Mouse (Mus musculus): ENCODE results near the gene Rgs7bp. TPM values are rescaled to one million over a fixed set of nuclear protein-coding genes. Genes with fewer than 3 reads are reported as not detected.

Rgs7bp gene
- polyA plus RNA-seq (2016; fragmentation: Nextera tagmentation; extraction: Ambion mirVana) = 0.65 and 0.69 TPM in 2 replicates

DNA sequence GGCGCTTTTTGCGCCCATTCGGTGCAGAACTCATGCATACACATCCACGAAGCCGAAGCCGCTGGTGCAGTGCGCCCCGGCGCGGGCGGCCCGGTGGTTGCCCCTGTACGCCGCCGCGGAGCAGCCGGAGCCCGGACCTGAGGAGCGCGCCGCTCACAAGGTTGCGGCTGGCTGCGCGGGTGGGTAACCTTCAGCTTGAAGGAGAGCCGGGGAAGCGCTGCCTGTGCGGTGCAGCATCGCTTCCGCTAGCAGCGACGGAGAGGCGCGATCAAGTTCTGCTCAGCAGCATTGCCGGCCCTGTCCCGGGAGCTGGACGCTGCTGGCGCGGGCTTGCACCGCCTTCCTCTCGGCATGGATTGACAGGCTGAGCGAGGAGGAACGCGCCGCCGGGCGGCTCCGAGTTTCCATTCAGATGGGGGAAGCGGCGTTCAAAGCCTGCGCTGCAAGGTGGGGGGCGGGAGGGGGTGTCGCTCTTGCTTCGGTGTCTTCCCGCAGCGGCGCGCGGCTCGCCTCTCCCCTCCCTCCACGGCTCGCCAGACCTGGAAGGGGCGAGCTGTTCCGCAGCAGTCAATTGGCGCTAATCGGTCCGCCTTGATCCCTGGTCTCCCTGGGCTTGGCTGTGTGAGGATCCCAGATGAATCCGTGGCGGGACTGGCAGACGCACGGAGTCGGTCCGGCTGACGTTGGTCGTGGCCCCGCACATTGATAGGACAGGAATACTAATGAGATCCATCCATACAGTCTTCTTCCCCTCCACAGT is at the start of gene Rgs7bp:
Gene Rgs7bp, minus strand, starts transcription at position 750 of the 760 bp plus-strand sequence.
- Histone ChIP-seq H3K27me3 (peaks cover 60% of the 10 kb centered on the region), H3K4me1 (replicated peaks) (peaks cover 12% of the 10 kb centered on the region), H3K36me3 (no peaks in the 10 kb centered on the region), H3K9ac (replicated peaks) (peak within 1 kb of the TSS; percentile 58), H3K4me3 (replicated peaks) (peak within 1 kb of the TSS; percentile 61), H3K4me2 (peak within 1 kb of the TSS; percentile 90), H3K27ac (no peak within 1 kb of the TSS), H3K9me3 (no peaks in the 10 kb centered on the region)
- ATAC-seq (ENCODE audit: insufficient number of reproducible peaks, insufficient read depth, low FRiP score, low TSS enrichment, low read depth) = peak; percentile 84
- WGBS = under 1% methylated on average over 75 of the region's 75 CpGs

DNA sequence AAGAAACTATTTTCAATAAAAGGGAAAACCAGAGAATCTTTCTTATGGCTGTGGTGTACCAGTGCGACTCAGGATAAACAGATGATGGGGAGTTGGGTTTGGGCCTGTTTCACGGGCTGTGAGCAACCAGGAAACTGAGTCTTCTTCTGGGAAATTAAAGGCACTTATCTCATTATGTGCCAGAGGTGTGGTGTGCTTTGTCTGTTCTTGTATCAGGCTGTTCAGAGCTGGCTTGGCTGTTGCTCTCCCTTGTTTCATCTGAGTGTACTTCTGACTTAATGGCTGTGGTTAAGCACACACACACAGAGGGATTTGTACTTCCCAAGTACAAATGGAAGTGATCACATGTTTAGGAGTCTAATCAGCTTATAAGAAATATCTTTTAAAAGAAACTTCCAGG is 49.7 kb upstream of the Rgs7bp start:
- no peak overlapping the region for H3K4me2 ChIP-seq
- no peak for ATAC-seq (ENCODE audit: insufficient number of reproducible peaks, insufficient read depth, low FRiP score, low TSS enrichment, low read depth)
- no peak overlapping the region for H3K9ac ChIP-seq (replicated peaks)
- H3K27ac ChIP-seq = no peak overlapping the region
- 74% methylated on average over 2 of the region's 2 CpGs for WGBS
- H3K27me3 ChIP-seq = no peaks in the 10 kb centered on the region
- no peak overlapping the region for H3K4me3 ChIP-seq (replicated peaks)
- no peaks in the 10 kb centered on the region for H3K4me1 ChIP-seq (replicated peaks)
- H3K36me3 ChIP-seq = no peaks in the 10 kb centered on the region
- no peaks in the 10 kb centered on the region for H3K9me3 ChIP-seq

DNA sequence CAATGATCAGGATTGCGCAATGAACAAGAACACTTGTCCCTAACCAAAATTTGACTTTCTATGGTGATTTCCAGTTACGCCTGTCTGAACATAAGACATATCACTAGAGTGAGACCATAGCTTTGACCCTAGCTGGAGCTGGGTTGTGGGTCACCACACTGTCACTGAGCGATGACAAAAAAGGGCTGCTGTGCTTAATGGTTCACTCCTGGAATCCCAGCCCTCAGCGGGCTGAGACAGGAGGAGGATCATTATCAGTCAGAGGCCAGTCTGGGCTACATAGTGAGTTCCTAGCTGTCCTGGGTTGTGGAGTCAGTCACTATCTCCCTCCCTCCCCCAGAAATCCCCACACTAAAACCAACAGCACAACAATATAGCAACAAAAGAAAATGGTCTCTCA is 46.0 kb upstream of the Rgs7bp start:
- Histone ChIP-seq H3K4me3 (replicated peaks) (no peak overlapping the region), H3K4me1 (replicated peaks) (no peaks in the 10 kb centered on the region), H3K27ac (no peak overlapping the region), H3K9me3 (no peaks in the 10 kb centered on the region), H3K36me3 (no peaks in the 10 kb centered on the region), H3K9ac (replicated peaks) (no peak overlapping the region), H3K4me2 (no peak overlapping the region), H3K27me3 (no peaks in the 10 kb centered on the region)
- no peak for ATAC-seq (ENCODE audit: insufficient number of reproducible peaks, insufficient read depth, low FRiP score, low TSS enrichment, low read depth)
- WGBS = 82% methylated on average over 4 of the region's 4 CpGs

DNA sequence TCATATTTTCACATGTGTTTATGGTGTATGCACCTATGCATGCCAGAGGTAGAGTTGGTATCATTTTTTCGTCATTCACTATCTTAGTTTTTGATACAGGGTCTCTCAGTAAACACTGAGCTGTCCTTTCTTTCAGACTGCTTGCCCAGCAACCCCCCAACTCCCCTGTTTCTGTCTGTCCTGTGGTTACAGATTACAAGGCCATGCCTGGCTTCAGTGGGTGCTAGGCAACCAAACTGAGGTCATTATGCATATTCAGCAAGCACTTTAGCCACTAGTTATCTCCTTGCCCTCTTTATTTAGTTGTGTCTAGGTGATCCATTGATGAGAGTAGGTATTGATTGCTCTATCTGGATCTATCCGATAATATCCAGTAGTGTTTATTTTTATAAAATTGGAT is 41.6 kb upstream of the Rgs7bp start:
- H3K4me1 ChIP-seq (replicated peaks) = no peaks in the 10 kb centered on the region
- 84% methylated on average over 2 of the region's 2 CpGs for WGBS
- no peaks in the 10 kb centered on the region for H3K27me3 ChIP-seq
- no peak overlapping the region for H3K9ac ChIP-seq (replicated peaks)
- ATAC-seq (ENCODE audit: insufficient number of reproducible peaks, insufficient read depth, low FRiP score, low TSS enrichment, low read depth) = no peak
- no peaks in the 10 kb centered on the region for H3K9me3 ChIP-seq
- no peak overlapping the region for H3K27ac ChIP-seq
- no peak overlapping the region for H3K4me3 ChIP-seq (replicated peaks)
- no peak overlapping the region for H3K4me2 ChIP-seq
- H3K36me3 ChIP-seq = no peaks in the 10 kb centered on the region

DNA sequence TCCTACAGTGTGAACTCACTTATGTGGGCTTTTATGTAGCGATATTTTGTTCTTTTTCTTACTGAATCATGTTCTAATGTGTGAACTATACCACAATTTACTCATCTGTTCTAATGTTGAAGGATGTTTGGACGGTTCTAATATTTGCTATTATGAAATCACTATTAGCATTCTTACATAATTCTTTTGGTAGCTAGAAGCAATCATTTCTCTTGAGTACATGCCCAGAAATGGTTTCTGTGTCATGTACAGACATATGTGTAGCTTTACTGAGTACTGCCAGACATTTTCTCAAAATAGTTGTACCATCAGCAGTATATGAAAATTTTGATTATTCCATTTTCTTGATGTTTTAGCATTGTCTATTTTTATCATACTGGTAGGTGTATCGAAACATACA is 34.5 kb upstream of the Rgs7bp start:
- no peak for ATAC-seq (ENCODE audit: insufficient number of reproducible peaks, insufficient read depth, low FRiP score, low TSS enrichment, low read depth)
- WGBS = 90% methylated on average over 3 of the region's 3 CpGs
- H3K36me3 ChIP-seq = no peaks in the 10 kb centered on the region
- no peaks in the 10 kb centered on the region for H3K4me1 ChIP-seq (replicated peaks)
- no peaks in the 10 kb centered on the region for H3K9me3 ChIP-seq
- H3K9ac ChIP-seq (replicated peaks) = no peak overlapping the region
- H3K4me2 ChIP-seq = no peak overlapping the region
- H3K27me3 ChIP-seq = no peaks in the 10 kb centered on the region
- H3K27ac ChIP-seq = no peak overlapping the region
- no peak overlapping the region for H3K4me3 ChIP-seq (replicated peaks)

DNA sequence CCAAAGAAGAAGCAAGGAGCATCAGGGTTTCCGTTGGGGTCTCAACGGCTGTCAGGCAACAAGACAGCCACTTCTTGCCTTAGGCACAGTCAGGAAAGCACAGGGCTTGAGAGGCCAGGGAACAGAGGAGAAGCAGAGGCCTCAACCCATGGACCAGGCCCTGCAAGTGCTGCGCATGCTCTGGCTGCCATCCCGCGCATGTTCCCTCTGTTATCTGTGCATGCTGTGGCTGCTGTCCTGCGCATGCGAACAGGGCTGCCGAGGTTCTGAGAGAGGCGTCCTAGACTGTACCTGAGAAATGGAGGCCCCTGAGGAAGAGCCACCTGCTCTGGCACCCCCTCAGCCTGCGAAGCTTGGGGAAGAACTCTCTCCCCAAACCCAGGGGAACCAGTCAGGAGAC is 27.1 kb upstream of the Rgs7bp start, which contains the start of gene 4933425L06Rik:
Gene 4933425L06Rik, plus strand, starts transcription at position 261 of the 400 bp plus-strand sequence.
- Histone ChIP-seq H3K9ac (replicated peaks) (no peak within 1 kb of the TSS), H3K36me3 (no peaks in the 10 kb centered on the region), H3K4me2 (no peak within 1 kb of the TSS), H3K4me3 (replicated peaks) (no peak within 1 kb of the TSS), H3K27ac (no peak within 1 kb of the TSS), H3K9me3 (no peaks in the 10 kb centered on the region), H3K4me1 (replicated peaks) (no peaks in the 10 kb centered on the region), H3K27me3 (no peaks in the 10 kb centered on the region)
- no peak for ATAC-seq (ENCODE audit: insufficient number of reproducible peaks, insufficient read depth, low FRiP score, low TSS enrichment, low read depth)
- WGBS = 93% methylated on average over 10 of the region's 10 CpGs

DNA sequence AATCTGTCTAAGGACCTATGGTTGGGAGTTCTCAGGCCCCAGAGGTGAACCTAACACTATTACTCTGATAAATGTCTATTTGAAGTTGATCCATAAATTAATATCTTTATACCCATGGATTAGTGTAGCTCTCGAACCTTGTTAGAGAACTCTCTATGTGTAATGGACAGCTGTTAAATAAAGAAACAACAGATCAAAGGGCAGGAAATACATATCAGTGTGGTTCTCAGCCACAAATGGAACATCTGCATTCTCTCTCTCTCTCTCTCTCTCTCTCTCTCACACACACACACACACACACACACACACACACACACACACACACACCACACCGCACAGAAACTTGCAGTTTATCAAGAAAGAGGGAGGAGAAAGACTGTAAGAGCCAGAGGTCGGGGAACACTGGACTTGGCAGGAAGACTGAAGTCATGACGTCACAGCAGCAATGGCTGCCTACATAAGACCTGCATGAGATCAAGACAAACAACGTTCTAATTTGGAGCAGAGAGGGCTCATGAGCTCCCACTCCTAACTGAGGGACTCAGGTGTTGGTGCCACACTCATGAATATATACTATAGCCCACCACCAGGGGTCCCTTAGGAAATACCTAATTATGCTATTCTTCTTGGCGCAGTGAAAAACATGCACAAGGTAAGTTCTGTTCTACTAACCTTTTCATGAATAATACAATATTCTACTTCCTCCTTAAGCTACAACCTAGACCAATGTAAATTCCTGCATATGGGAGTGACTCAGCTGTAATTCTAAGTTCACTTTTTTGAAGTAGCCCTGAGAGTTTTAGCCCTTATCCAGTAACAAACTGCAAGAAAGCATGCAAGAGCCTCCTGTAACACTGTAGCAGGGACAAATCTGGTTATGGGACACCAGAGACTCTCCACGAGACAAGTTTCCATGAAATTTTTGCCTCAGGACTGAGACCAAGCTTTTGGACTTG is 12.4 kb upstream of the Rgs7bp start:
- Histone ChIP-seq H3K27me3 (no peaks in the 10 kb centered on the region), H3K4me1 (replicated peaks) (no peaks in the 10 kb centered on the region), H3K4me2 (no peak overlapping the region), H3K9ac (replicated peaks) (no peak overlapping the region), H3K9me3 (no peaks in the 10 kb centered on the region), H3K36me3 (no peaks in the 10 kb centered on the region), H3K27ac (no peak overlapping the region), H3K4me3 (replicated peaks) (no peak overlapping the region)
- ATAC-seq (ENCODE audit: insufficient number of reproducible peaks, insufficient read depth, low FRiP score, low TSS enrichment, low read depth) = no peak
- WGBS = 67% methylated on average over 6 of the region's 7 CpGs

DNA sequence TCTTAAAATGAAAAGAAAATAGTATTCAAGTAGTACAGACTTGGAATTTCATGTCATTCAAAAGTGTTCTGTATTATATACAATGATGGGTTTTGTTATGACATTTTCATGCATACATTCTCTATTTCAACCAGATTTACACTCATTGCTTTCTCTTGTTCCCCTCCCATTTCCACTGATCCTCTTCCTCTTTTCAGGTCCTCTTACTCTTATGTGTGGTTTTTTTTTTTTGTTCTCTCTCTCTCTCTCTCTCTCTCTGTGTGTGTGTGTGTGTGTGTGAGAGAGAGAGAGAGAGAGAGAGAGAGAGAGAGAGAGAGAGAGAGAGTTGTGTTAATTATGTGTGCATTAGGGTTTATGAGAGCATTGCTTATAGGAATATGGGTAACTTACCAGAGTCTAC is 11.4 kb upstream of the Rgs7bp start:
- Histone ChIP-seq H3K36me3 (no peaks in the 10 kb centered on the region), H3K27me3 (no peaks in the 10 kb centered on the region), H3K4me2 (no peak overlapping the region), H3K27ac (no peak overlapping the region), H3K9me3 (no peaks in the 10 kb centered on the region), H3K9ac (replicated peaks) (no peak overlapping the region), H3K4me3 (replicated peaks) (no peak overlapping the region), H3K4me1 (replicated peaks) (no peaks in the 10 kb centered on the region)
- ATAC-seq (ENCODE audit: insufficient number of reproducible peaks, insufficient read depth, low FRiP score, low TSS enrichment, low read depth) = no peak

DNA sequence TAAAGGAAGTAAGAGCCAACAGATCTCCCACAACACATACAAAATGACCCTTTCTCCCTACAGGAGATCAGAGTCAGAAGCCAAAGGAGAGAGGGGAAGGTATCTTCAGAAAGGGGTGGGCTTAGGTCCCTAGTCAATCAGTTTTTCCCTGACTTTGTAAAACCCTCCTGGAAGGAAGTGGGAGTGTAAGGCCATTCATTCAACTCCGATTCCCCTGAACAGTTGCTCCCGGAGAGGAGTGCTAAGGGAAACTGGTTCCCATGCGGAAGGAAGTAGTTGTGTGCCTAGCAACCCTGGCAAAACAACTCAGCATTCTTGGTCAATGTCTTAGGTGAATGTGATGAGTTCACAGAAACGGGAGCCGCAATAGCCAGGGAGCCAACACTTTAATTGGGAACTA is 644 bp upstream of the Rgs7bp start:
- Histone ChIP-seq H3K4me3 (replicated peaks) (peak overlapping the region; percentile 61), H3K27me3 (peaks cover 60% of the 10 kb centered on the region)
- WGBS = 23% methylated on average over 5 of the region's 5 CpGs

DNA sequence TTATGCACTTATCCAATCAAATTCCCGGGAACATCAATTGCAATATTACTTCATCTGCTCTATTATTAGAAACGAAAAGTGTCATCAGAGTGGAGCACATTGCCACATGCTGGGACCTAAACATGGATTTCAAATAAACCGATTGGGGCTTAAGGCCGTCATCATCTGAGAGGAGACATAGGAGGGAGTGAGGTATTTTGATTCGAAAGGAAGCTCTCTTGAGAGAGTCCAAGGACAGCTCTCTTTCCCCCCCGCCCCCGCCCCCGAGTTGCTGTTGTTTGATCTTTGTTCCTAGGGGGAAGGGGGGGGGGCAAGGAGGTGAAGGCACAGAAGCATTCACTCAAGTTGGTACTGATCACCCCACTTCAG is 195 bp upstream of the Rgs7bp start:
- Histone ChIP-seq H3K4me1 (replicated peaks) (peaks cover 12% of the 10 kb centered on the region), H3K36me3 (no peaks in the 10 kb centered on the region), H3K27me3 (peaks cover 60% of the 10 kb centered on the region), H3K4me3 (replicated peaks) (peak overlapping the region; percentile 61), H3K4me2 (peak overlapping the region; percentile 90), H3K27ac (no peak overlapping the region), H3K9ac (replicated peaks) (peak overlapping the region; percentile 58; the same call in 1 of the 2 replicates), H3K9me3 (no peaks in the 10 kb centered on the region)
- WGBS = 3% methylated on average over 8 of the region's 8 CpGs
- no peak for ATAC-seq (ENCODE audit: insufficient number of reproducible peaks, insufficient read depth, low FRiP score, low TSS enrichment, low read depth)

More for the DNA sequence above, 644 bp upstream of the Rgs7bp start:
- Histone ChIP-seq H3K27ac (no peak overlapping the region), H3K4me2 (peak overlapping the region; percentile 90), H3K9me3 (no peaks in the 10 kb centered on the region), H3K9ac (replicated peaks) (no peak overlapping the region), H3K36me3 (no peaks in the 10 kb centered on the region), H3K4me1 (replicated peaks) (peaks cover 12% of the 10 kb centered on the region)
- ATAC-seq (ENCODE audit: insufficient number of reproducible peaks, insufficient read depth, low FRiP score, low TSS enrichment, low read depth) = no peak

DNA sequence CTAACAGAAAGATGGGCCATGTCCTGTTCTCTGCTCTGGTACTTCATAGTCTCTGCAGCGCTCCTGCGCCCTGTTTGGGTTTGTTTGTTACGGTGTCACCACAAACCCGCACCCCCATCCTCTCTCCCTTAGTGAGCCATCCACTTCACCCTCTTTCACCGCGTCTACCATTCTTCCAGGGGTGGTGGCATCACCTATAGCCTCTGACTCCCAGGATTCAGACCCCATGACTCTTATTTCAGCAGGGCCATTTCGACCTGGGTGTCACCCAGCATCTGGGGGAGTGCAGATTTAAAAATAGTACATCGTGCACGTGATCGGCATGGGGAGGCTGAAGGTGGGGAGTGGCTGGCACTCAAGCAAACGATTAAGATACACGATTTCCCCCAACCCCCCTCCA is 1.1 kb downstream of the Rgs7bp start:
- H3K27me3 ChIP-seq = peaks cover 56% of the 10 kb centered on the region
- 0 out of 2 replicates have a peak, but pooled peaks have one; percentile 11 for ATAC-seq (ENCODE audit: insufficient number of reproducible peaks, insufficient read depth, low FRiP score, low TSS enrichment, low read depth)
- WGBS = under 1% methylated on average over 12 of the region's 12 CpGs

More for the DNA sequence above, 1.1 kb downstream of the Rgs7bp start:
- Histone ChIP-seq H3K9me3 (no peaks in the 10 kb centered on the region), H3K4me3 (replicated peaks) (peak overlapping the region; percentile 61), H3K4me2 (peak overlapping the region; percentile 90), H3K9ac (replicated peaks) (0 out of 2 replicates have a peak overlapping the region, but pooled peaks have one; percentile 58), H3K4me1 (replicated peaks) (peaks cover 12% of the 10 kb centered on the region), H3K36me3 (no peaks in the 10 kb centered on the region), H3K27ac (no peak overlapping the region)

Measured in limb, embryonic 12.5 days (tissue).